Mouse (Mus musculus): ENCODE measurements around the gene Pspc1. TPM values are rescaled to one million over a fixed set of nuclear protein-coding genes. Genes with fewer than 3 reads are reported as not detected.

Gene Pspc1
- total RNA-seq, 1 experiment from 2014 or later: 62.4 TPM

DNA sequence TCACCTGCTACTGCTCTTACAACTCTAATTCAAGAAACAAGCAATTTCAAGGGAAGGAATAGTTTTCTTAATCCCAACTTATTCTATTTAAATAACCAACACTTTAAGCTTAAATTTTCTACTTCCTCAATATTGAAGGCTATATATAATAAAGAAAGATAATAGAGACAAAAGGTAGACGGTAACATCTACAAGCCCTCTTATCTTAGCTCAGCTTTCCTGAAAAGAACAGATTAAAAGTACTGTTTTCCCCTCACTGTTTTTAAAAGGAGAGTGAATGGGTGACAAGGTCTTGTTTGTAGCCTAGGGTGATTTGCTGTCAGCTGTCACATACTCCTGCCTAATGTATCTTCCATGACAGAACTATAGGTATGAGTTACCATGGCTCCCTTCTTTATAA, 51.6 kb downstream of the Pspc1 start:
- no peak for ATAC-seq (replicated peaks; ENCODE audit: insufficient number of reproducible peaks, low FRiP score, low TSS enrichment, poor library complexity, severe bottlenecking)

DNA sequence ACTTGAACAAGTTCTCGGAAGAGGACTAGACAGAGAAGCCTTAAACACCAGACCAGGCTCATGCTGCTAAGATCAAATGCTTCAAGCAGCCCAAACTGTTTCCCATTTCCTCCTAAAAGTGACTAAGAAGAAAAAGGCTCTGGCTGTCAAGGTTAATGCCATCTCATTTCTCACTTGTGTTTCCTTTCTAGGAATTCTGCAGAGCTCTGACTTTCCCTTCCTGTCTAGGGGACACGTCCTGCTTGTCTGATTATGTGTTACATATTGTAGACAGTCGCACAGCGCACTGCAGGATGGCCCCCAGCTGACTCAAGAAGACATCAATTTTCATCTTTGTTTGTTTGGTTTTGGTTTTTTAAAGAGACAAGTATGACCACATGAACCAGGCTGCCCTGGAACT, 72.4 kb downstream of the Pspc1 start:
- no peak for ATAC-seq (replicated peaks; ENCODE audit: insufficient number of reproducible peaks, low FRiP score, low TSS enrichment, poor library complexity, severe bottlenecking)

GRCm38 (mm10) chr14:56702644-56703043, 75.5 kb downstream of the Pspc1 start:
- no peak for ATAC-seq (replicated peaks; ENCODE audit: insufficient number of reproducible peaks, low FRiP score, low TSS enrichment, poor library complexity, severe bottlenecking)

DNA sequence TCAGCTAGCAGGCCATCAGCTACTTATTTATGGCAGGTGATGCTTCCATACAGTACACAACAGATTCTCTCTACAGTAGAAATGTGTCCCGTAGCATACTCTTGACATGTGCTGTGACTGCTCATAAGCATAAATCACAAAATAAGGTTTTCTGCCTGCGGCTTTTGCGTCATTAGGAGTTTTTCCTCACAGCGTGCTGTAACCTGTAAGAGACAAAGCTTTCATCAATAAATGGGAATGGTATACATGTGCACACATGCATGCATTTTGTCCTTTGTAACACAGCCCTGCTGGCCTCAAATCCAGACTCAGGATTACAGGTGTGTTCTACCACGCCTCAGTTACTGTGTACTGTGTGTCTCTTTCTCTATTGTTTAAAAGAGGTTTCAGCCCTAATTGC, 80.3 kb downstream of the Pspc1 start:
- no peak for ATAC-seq (replicated peaks; ENCODE audit: insufficient number of reproducible peaks, low FRiP score, low TSS enrichment, poor library complexity, severe bottlenecking)

- ATAC-seq (replicated peaks; ENCODE audit: insufficient number of reproducible peaks, low FRiP score, low TSS enrichment, poor library complexity, severe bottlenecking): no peak
Observed at GRCm38 (mm10) chr14:56695495-56695894, 82.6 kb downstream of the Pspc1 start.

- no peak for ATAC-seq (replicated peaks; ENCODE audit: insufficient number of reproducible peaks, low FRiP score, low TSS enrichment, poor library complexity, severe bottlenecking)
Observed at GRCm38 (mm10) chr14:56689766-56690165, 88.3 kb downstream of the Pspc1 start.

DNA sequence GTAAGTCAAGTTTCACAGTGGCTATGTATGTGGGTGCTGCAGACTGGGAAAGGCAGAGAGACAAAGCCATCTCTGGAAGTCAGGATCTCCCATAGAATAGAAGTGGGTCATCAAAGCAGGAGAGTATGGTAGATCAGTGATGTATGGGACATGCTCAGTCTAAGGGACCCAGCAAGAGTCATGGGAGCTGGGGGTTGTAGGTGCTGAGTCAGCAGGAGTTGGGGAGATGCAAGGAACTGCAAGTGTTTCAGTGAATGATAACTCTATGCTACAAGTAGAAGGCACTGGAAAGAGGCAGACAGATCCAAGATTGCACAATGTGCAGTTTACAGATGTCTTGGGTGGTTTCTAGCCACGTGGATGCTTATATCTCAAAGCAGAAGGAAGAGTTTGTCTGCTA, 89.0 kb downstream of the Pspc1 start:
- ATAC-seq (replicated peaks; ENCODE audit: insufficient number of reproducible peaks, low FRiP score, low TSS enrichment, poor library complexity, severe bottlenecking): no peak

GRCm38 (mm10) chr14:56685426-56685825, 92.7 kb downstream of the Pspc1 start:
- ATAC-seq (replicated peaks; ENCODE audit: insufficient number of reproducible peaks, low FRiP score, low TSS enrichment, poor library complexity, severe bottlenecking): no peak

Other genes with a start within 250 kb of the Pspc1 start
- gene Cenpj, start 202.9 kb downstream of the Pspc1 start, total RNA-seq (2017): 4.6 to 23.2 TPM (median 12.0 TPM) in 3 replicates
- 15.6 to 41.4 TPM (median 18.2 TPM) in 3 replicates for gene Parp4, start 202.7 kb downstream of the Pspc1 start, total RNA-seq (2017)
- 20.5 to 54.0 TPM (median 23.9 TPM) in 3 replicates for gene Mphosph8, start 110.1 kb downstream of the Pspc1 start, total RNA-seq (2017)
- gene Zmym5, start 33.4 kb upstream of the Pspc1 start, total RNA-seq (2017): 36.4 to 50.8 TPM (median 44.7 TPM) in 3 replicates
- 59.4 to 75.0 TPM (median 70.7 TPM) in 3 replicates for gene Zmym2, start 108.3 kb upstream of the Pspc1 start, total RNA-seq (2017)

All from monocyte, adult 5-6 weeks (primary cell).